Mouse (Mus musculus) cerebellum, adult 11 months (tissue): ENCODE data around the gene Nkain1.

Experiments
- DNase-seq: peaks from one replicate; pipeline ENCODE4 v3.0.0; 2022

The Nkain1 gene

GRCm38 (mm10) chr4:130574048-130574413 lies at the start of gene Nkain1:
TSS of gene Nkain1 (minus strand) at chr4:130574173.
- no peak for DNase-seq

GRCm38 (mm10) chr4:130578734-130579274 lies 4.8 kb upstream of the Nkain1 start:
- no peak for DNase-seq

DNA sequence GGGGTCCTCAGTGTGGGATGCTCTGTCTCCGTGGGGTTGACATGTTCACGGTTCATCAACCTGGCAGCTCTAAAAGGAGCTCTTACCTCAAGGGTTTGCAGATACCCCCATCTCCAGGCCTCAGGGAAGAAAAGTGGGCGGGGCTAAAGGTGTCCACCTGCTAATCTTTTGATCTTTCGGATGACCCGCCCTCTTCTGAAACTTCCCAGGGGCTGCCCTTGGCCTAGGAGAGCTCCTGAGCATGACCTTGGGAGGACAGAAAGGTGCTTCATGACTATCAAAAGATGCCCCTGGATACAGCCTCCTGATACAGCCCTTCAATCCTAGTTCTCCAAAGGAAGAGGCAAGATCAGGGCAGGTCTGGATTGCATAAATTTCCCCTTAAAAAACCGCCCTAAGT lies 3.1 kb upstream of the Nkain1 start:
- no peak for DNase-seq

DNA sequence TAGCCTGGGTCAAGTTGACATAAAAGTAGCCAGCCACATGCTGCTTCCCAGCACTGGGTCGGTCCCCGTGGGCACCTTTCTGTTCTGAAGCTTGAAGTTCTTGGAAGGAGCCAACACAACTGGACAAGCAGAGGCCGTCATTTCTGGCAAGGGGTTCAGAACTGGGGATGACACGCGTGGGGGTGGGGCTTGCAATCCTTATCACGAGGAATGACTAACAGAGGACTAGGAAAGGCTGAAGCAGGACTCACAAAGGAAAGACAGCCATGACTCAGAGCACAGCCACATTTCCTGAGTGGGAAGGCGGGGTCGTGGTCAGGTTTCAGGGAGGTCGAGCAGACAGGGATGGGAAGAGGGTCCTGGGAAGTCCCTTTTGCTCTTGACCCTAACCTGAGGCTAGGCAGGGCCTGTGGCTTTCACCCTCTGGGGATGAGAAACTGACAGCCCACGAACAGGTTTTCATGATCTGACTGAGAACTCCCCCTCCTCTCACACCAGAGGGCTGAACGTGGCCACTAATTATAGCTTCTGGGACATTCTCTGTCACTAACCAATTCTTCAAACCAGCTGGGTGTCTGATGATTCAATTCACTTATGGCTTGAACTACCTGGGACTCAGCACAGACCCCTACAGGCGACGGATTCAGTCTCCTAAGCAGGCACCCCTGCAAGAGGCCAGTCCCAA lies 2.4 kb upstream of the Nkain1 start:
- no peak for DNase-seq

DNA sequence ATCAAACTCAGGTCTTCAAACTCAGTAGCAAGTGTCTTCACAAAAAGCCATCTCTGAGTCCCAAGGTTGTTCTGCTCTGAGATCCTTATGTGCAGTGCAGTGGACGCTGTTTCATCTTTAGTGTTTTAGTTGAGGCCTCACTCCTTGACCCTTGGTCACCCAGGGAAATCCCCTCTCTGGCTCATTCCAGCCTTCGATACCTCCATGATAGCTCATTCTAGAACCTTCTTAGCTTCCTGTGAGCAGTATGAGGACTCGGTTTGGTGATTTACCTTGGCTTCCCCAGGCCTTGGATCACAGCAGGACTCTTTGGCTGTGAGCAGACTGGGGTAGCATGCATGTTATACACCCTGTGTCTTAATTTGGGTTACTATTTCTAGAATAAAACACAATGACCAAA lies 1.6 kb upstream of the Nkain1 start:
- no peak for DNase-seq

GRCm38 (mm10) chr4:130574861-130575460 lies 988 bp upstream of the Nkain1 start:
- DNase-seq: no peak

- no peak for DNase-seq
Measured at GRCm38 (mm10) chr4:130573351-130574047, 474 bp downstream of the Nkain1 start.

GRCm38 (mm10) chr4:130573012-130573350 lies 992 bp downstream of the Nkain1 start:
- DNase-seq: no peak

GRCm38 (mm10) chr4:130572545-130572944 lies 1.4 kb downstream of the Nkain1 start:
- no peak for DNase-seq

DNA sequence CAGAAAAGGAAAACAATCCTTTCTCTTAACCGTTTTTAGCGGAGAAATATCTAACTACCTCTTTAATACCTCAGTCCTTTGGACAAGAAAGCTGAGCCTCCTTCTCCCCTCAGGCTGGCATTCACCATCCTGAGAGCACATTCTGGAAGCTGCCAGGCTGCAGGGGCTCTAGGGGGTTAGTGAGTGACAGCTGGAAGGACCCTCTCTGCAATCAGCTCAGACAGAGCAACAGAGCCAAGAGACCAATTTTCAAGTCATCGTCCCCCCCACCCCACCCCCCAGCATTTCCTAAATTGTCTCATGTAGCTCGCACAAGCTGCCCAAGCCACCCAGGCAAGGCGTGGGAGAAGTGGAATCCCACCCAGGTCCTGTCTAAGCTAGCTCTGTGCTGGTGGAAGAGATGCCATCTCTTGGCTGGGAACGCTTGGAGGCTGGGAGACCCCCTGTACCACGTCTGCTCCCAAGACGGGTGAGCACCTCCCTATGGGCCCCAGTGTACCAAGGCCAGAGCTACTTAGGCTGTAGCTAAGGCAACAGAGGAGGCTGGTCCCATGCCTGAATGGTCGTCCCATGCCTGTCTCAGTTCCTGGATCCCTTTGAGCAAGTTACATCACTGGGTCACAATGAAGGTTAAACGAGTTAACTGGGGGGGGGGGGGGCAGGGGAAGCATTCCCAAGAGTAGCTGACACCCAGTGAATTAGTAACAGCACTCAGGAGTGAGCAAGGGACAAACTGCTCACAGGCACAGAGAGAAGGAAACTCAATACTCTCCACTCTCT lies 2.8 kb downstream of the Nkain1 start:
- DNase-seq: no peak

DNA sequence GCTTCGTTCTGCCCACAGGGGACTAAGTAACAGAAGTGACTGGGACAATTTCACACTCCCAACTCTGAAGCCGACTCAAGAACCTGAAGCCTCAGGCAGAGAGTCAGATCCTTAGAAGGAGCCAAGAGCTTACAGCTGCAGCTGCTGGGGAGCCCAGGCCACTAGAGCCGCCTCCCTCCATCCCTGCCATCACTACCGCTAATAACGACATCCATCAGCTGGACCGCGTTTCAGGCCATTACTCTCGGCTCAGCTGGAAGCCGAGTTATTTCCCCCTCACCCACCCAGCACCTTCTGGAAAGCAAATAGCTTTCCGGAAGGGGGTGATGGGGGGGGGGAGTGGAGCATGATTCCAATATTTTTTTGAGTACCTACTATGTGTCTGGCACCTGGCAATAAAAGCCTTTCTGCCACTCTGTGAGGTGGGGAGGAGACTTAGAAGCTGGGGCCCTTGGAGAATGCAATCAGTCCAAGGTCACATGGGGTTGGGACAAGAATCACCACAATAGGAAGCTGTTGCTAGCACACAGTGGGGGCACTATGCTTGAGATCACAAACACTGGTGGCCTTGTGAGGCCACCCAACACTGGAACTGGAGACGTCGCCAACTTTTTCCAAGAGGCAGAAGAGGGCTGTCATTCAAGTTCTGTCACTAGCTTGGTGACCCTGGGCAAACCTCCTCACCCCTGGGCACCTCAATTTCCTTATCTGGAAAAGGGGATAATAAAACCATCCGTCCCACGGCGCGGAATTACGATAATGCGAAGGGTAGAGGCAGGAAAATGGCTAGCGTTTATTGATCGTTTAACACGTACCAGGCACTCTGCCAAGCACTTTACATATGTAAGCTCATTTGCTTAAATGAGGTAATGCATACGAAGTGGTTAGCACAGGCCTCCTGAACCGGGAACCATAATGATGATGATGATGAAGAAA lies 5.7 kb downstream of the Nkain1 start:
- DNase-seq: no peak

DNA sequence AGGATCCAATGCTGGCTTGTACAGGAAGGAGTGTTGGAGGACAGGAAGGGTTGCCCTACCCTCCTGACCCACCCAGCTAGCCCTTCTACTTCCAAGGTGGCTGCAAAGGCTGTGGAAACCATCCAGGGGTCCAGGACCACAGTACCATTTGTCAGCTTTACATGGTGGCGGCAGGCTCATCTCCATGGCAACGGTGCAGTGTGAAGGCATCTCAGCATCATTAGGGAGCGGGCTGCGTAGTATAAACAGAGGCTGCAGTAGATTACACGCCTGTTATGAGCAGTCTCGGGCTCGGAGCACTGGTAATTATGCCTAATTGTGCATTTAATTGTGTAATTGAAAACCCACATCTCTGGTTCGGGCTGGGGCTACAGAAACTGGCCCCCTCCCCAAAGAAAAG lies 10.2 kb downstream of the Nkain1 start:
- DNase-seq: no peak

DNA sequence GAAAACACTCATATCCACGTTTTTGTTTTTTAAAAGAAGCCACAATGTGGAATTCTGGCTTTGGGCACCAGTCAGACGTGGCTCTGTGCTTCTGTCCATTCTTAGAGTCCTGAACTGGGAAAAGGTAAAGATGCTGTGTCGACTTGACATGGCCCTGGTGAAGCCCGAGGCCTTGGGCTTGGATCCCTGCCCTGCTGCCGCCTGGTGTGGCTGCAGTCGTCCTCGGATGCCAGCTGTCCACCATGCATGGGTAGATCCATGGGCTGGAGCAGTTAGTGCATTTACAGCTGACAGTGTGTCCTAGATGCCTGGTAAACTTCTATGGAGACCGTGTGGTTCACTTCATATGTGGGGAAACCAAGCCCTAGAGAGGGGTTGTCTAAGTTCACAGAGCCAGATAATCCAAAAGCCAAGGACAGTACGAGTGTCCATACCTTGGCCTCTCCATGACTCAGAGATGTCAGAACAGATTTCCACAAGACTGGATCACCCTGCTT lies 10.7 kb downstream of the Nkain1 start:
- no peak for DNase-seq

DNA sequence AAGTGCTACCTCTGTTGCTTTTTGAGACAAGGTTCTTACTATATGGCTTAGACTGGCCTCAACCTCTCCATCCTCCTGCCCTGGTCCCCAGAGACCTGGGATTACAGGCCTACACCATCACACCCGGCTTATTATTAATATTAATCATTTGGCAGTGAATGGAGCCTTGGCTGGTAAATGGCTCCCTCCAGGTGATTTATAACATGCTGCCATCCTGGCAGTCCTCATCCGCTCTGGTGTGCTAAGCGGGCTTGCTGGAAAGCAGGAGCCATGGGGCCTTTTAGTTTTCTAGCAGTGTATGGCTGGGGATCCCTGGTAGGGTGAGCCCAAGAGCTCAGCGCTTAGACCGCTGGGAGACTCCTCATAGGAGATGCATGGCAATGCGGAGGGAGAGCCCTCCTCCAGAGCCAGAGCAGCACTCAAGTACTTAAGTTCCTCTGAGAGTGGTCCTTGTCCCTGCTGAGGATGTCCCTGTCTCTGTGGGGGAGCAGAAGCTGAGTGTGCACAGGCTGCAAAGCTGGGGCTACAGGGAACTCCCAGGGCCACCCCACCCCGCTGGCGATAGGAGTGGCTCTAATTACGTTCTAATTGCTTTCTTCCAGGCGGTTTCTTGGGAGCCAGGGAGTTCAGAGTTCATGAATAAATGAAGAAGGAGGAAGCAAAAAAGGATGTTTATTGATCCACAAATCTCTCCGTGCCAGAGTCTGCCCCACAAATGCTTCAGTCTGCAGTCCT lies 13.2 kb downstream of the Nkain1 start:
- DNase-seq: no peak

DNA sequence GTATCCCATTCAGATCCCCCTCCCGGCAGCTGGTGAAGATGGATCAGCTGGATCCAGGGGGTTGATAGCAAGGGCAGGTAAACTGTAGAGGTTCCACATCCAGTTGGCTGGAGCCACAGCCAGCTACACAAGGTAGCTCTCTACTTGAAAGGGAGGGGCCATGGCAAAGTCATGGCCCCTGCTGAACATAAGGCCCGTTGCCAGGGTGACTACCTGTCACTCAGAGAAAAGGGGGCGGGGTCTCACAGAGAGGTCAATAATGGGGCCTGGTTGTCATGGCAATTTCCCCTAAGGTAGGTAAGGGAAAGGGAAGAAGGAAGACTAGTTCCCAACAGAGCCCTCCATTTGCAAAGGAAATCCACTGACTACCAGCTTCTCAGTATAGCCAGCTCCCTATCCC lies 14.8 kb downstream of the Nkain1 start:
- DNase-seq: no peak

DNA sequence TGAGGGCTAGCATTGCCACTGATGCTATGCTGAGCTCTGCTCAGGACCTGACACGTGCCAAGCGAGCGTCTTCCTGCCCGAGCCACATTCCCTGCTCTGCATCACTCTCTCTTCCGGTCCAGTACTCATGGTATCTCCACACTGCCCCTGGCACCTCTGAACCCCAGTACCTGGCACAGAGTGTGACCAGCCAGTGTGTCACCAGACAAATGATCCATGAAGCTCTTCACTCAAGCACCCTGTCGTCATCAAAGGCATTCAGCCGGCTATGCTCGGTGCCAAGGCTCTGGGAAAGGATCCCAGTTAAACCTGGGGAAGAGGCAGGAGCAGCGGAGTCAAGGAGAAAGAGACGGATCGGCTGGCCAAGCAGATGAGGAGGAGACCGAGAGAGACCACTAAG lies 16.1 kb downstream of the Nkain1 start:
- DNase-seq: peak; percentile 85

DNA sequence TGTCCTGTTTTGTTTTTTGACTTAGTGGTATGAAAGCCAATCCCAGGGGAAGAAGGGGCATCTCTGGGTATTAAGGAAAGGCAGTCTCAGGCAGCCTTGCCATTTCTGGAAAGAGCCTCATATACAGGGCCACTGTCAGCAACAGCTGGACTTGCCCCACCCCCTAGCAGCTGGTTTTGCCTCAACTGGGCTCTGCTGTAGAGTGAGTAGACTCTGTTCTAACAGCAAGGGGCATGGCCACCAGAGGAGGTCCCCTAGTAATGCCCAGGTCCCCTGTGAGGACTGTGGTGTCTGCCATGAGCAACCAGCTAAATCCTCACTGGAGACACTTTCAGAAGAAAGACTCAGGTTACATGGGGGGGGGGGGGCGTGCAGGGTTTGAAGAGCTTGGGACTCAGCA lies 17.0 kb downstream of the Nkain1 start:
- DNase-seq: no peak

DNA sequence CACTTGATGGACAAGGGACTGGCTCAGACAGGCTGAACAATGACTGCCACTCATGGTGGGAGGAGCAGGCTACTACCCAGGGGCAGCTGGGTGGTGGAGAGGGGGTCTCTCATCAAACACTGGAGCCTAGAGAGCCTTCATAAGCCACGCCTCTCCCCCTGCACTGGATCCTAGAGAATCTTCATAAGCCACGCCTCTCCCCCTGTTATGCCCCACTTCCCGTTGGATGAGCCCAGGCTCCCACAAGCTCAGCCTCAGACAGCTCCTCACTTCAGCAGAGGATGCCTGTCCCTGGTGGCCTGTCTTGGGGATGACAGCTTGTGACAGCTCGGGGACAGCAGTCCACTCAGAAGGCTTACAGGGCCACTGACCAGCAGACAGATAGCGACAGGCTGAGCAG lies 17.7 kb downstream of the Nkain1 start:
- DNase-seq: no peak

DNA sequence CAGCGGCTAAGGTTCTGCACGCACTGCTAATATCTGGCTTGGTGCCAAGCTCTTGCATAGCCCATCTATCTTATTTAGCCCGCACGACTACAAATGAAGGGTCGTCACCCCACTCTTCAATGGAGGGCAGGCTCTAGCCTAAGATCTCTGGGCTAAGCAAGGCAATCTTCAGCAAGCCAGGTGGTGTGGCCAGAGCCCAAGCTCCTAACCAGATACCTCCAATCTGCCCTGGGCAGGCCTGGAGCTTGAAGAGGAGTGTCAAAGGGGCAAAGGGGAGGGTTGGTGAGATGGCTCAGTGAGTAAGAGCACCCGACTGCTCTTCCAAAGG lies 20.9 kb downstream of the Nkain1 start:
- DNase-seq: no peak

GRCm38 (mm10) chr4:130552312-130553120 lies 21.5 kb downstream of the Nkain1 start:
- no peak for DNase-seq

DNA sequence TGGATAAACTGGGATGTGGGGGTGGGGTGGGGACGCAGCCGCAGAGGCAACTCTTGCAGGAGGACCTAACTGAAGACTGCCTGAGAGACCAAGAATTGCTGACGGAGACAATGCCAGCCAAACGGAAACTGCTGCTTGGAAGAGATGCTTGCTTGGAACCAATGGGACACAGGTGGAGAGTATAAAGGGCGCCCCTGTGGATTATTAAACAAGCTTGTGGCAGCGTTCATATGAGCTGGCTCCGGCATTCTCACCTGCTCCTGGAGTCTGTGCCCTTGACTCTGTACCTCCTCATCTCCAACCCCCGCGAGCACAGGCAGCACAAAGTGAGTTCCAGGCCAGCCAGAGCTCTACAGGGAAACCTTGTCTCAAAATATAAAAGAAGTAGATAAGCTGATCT lies 23.5 kb downstream of the Nkain1 start:
- no peak for DNase-seq
